Mouse (Mus musculus): Measurements from ENCODE around the gene Gm33543. TPM values are rescaled to one million over a fixed set of nuclear protein-coding genes. Genes with fewer than 3 reads are reported as not detected.

Gene Gm33543
- polyA plus RNA-seq, 1 experiment from 2014 or later = not detected

- no peak overlapping the region for H3K4me2 ChIP-seq (ENCODE audit: low read depth, low read length)
- H3K36me3 ChIP-seq (ENCODE audit: control insufficient read depth, insufficient read depth, low read length) = no peaks in the 10 kb centered on the region
- H3K27me3 ChIP-seq (ENCODE audit: control insufficient read depth, insufficient read depth, low read length) = no peaks in the 10 kb centered on the region
- no peak overlapping the region for H3K9ac ChIP-seq (ENCODE audit: low read length)
- H3K9me3 ChIP-seq (replicated peaks; ENCODE audit: control insufficient read depth, low read length) = no peaks in the 10 kb centered on the region
- no peaks in the 10 kb centered on the region for H3K4me1 ChIP-seq (ENCODE audit: control insufficient read depth, insufficient read depth, low read length)
- H3K4me3 ChIP-seq (replicated peaks; ENCODE audit: low read length) = no peak overlapping the region
- 92% methylated on average over 3 of the region's 3 CpGs for WGBS
- no peak overlapping the region for H3K27ac ChIP-seq (ENCODE audit: low read length)
- no peak for ATAC-seq (ENCODE audit: insufficient read depth, low FRiP score)
Observed at GRCm38 (mm10) chr10:95841241-95841640, 1.5 kb downstream of the Gm33543 start.

- no peak overlapping the region for H3K4me2 ChIP-seq (ENCODE audit: low read depth, low read length)
- no peak overlapping the region for H3K4me3 ChIP-seq (replicated peaks; ENCODE audit: low read length)
- 74% methylated on average over 3 of the region's 3 CpGs for WGBS
- no peak overlapping the region for H3K27ac ChIP-seq (ENCODE audit: low read length)
- H3K4me1 ChIP-seq (ENCODE audit: control insufficient read depth, insufficient read depth, low read length) = no peaks in the 10 kb centered on the region
- no peaks in the 10 kb centered on the region for H3K36me3 ChIP-seq (ENCODE audit: control insufficient read depth, insufficient read depth, low read length)
- no peak for ATAC-seq (ENCODE audit: insufficient read depth, low FRiP score)
- no peaks in the 10 kb centered on the region for H3K9me3 ChIP-seq (replicated peaks; ENCODE audit: control insufficient read depth, low read length)
- H3K9ac ChIP-seq (ENCODE audit: low read length) = no peak overlapping the region
- H3K27me3 ChIP-seq (ENCODE audit: control insufficient read depth, insufficient read depth, low read length) = no peaks in the 10 kb centered on the region
Observed at GRCm38 (mm10) chr10:95839803-95840202, 2.9 kb downstream of the Gm33543 start.

- no peaks in the 10 kb centered on the region for H3K9me3 ChIP-seq (replicated peaks; ENCODE audit: control insufficient read depth, low read length)
- H3K4me1 ChIP-seq (ENCODE audit: control insufficient read depth, insufficient read depth, low read length) = no peaks in the 10 kb centered on the region
- WGBS = 84% methylated on average over 4 of the region's 4 CpGs
- H3K27me3 ChIP-seq (ENCODE audit: control insufficient read depth, insufficient read depth, low read length) = no peaks in the 10 kb centered on the region
- no peak overlapping the region for H3K4me2 ChIP-seq (ENCODE audit: low read depth, low read length)
- no peak overlapping the region for H3K27ac ChIP-seq (ENCODE audit: low read length)
- no peak overlapping the region for H3K9ac ChIP-seq (ENCODE audit: low read length)
- no peak for ATAC-seq (ENCODE audit: insufficient read depth, low FRiP score)
- H3K36me3 ChIP-seq (ENCODE audit: control insufficient read depth, insufficient read depth, low read length) = no peaks in the 10 kb centered on the region
- no peak overlapping the region for H3K4me3 ChIP-seq (replicated peaks; ENCODE audit: low read length)
Observed at GRCm38 (mm10) chr10:95839036-95839435, 3.7 kb downstream of the Gm33543 start.

GRCm38 (mm10) chr10:95836530-95837264 is 6.0 kb downstream of the Gm33543 start:
- no peaks in the 10 kb centered on the region for H3K4me1 ChIP-seq (ENCODE audit: control insufficient read depth, insufficient read depth, low read length)
- no peaks in the 10 kb centered on the region for H3K9me3 ChIP-seq (replicated peaks; ENCODE audit: control insufficient read depth, low read length)
- H3K36me3 ChIP-seq (ENCODE audit: control insufficient read depth, insufficient read depth, low read length) = no peaks in the 10 kb centered on the region
- no peaks in the 10 kb centered on the region for H3K27me3 ChIP-seq (ENCODE audit: control insufficient read depth, insufficient read depth, low read length)
- no peak overlapping the region for H3K4me2 ChIP-seq (ENCODE audit: low read depth, low read length)
- no peak for ATAC-seq (ENCODE audit: insufficient read depth, low FRiP score)
- H3K9ac ChIP-seq (ENCODE audit: low read length) = no peak overlapping the region
- no peak overlapping the region for H3K4me3 ChIP-seq (replicated peaks; ENCODE audit: low read length)
- WGBS = 60% methylated on average over 9 of the region's 9 CpGs
- H3K27ac ChIP-seq (ENCODE audit: low read length) = no peak overlapping the region

- H3K4me1 ChIP-seq (ENCODE audit: control insufficient read depth, insufficient read depth, low read length) = no peaks in the 10 kb centered on the region
- ATAC-seq (ENCODE audit: insufficient read depth, low FRiP score) = no peak
- 75% methylated on average over 5 of the region's 5 CpGs for WGBS
- no peak overlapping the region for H3K9ac ChIP-seq (ENCODE audit: low read length)
- H3K36me3 ChIP-seq (ENCODE audit: control insufficient read depth, insufficient read depth, low read length) = no peaks in the 10 kb centered on the region
- no peak overlapping the region for H3K4me2 ChIP-seq (ENCODE audit: low read depth, low read length)
- H3K9me3 ChIP-seq (replicated peaks; ENCODE audit: control insufficient read depth, low read length) = no peaks in the 10 kb centered on the region
- no peak overlapping the region for H3K4me3 ChIP-seq (replicated peaks; ENCODE audit: low read length)
- H3K27me3 ChIP-seq (ENCODE audit: control insufficient read depth, insufficient read depth, low read length) = no peaks in the 10 kb centered on the region
- H3K27ac ChIP-seq (ENCODE audit: low read length) = no peak overlapping the region
Observed at GRCm38 (mm10) chr10:95830891-95831290, 11.8 kb downstream of the Gm33543 start.

- H3K4me2 ChIP-seq (ENCODE audit: low read depth, low read length) = no peak overlapping the region
- no peaks in the 10 kb centered on the region for H3K27me3 ChIP-seq (ENCODE audit: control insufficient read depth, insufficient read depth, low read length)
- H3K4me1 ChIP-seq (ENCODE audit: control insufficient read depth, insufficient read depth, low read length) = no peaks in the 10 kb centered on the region
- no peak overlapping the region for H3K9ac ChIP-seq (ENCODE audit: low read length)
- H3K9me3 ChIP-seq (replicated peaks; ENCODE audit: control insufficient read depth, low read length) = no peaks in the 10 kb centered on the region
- no peak for ATAC-seq (ENCODE audit: insufficient read depth, low FRiP score)
- H3K4me3 ChIP-seq (replicated peaks; ENCODE audit: low read length) = no peak overlapping the region
- no peaks in the 10 kb centered on the region for H3K36me3 ChIP-seq (ENCODE audit: control insufficient read depth, insufficient read depth, low read length)
- no peak overlapping the region for H3K27ac ChIP-seq (ENCODE audit: low read length)
Observed at GRCm38 (mm10) chr10:95829471-95829870, 13.3 kb downstream of the Gm33543 start.

GRCm38 (mm10) chr10:95828374-95828773 is 14.4 kb downstream of the Gm33543 start:
- no peak overlapping the region for H3K4me2 ChIP-seq (ENCODE audit: low read depth, low read length)
- no peaks in the 10 kb centered on the region for H3K4me1 ChIP-seq (ENCODE audit: control insufficient read depth, insufficient read depth, low read length)
- no peaks in the 10 kb centered on the region for H3K27me3 ChIP-seq (ENCODE audit: control insufficient read depth, insufficient read depth, low read length)
- ATAC-seq (ENCODE audit: insufficient read depth, low FRiP score) = no peak
- 84% methylated on average over 5 of the region's 5 CpGs for WGBS
- H3K9me3 ChIP-seq (replicated peaks; ENCODE audit: control insufficient read depth, low read length) = no peaks in the 10 kb centered on the region
- no peaks in the 10 kb centered on the region for H3K36me3 ChIP-seq (ENCODE audit: control insufficient read depth, insufficient read depth, low read length)
- no peak overlapping the region for H3K9ac ChIP-seq (ENCODE audit: low read length)
- no peak overlapping the region for H3K4me3 ChIP-seq (replicated peaks; ENCODE audit: low read length)
- no peak overlapping the region for H3K27ac ChIP-seq (ENCODE audit: low read length)

- Histone ChIP-seq H3K9me3 (replicated peaks; ENCODE audit: control insufficient read depth, low read length) (no peaks in the 10 kb centered on the region), H3K4me1 (ENCODE audit: control insufficient read depth, insufficient read depth, low read length) (no peaks in the 10 kb centered on the region), H3K27ac (ENCODE audit: low read length) (no peak overlapping the region), H3K36me3 (ENCODE audit: control insufficient read depth, insufficient read depth, low read length) (no peaks in the 10 kb centered on the region), H3K4me2 (ENCODE audit: low read depth, low read length) (no peak overlapping the region), H3K4me3 (replicated peaks; ENCODE audit: low read length) (no peak overlapping the region), H3K9ac (ENCODE audit: low read length) (no peak overlapping the region), H3K27me3 (ENCODE audit: control insufficient read depth, insufficient read depth, low read length) (no peaks in the 10 kb centered on the region)
- 38% methylated on average over 3 of the region's 3 CpGs for WGBS
- ATAC-seq (ENCODE audit: insufficient read depth, low FRiP score) = no peak
Observed at GRCm38 (mm10) chr10:95825651-95826050, 17.1 kb downstream of the Gm33543 start.

GRCm38 (mm10) chr10:95818506-95818905 is 24.2 kb downstream of the Gm33543 start:
- no peak overlapping the region for H3K9ac ChIP-seq (ENCODE audit: low read length)
- no peak overlapping the region for H3K4me2 ChIP-seq (ENCODE audit: low read depth, low read length)
- no peak overlapping the region for H3K27ac ChIP-seq (ENCODE audit: low read length)
- no peak for ATAC-seq (ENCODE audit: insufficient read depth, low FRiP score)
- no peaks in the 10 kb centered on the region for H3K4me1 ChIP-seq (ENCODE audit: control insufficient read depth, insufficient read depth, low read length)
- H3K9me3 ChIP-seq (replicated peaks; ENCODE audit: control insufficient read depth, low read length) = no peaks in the 10 kb centered on the region
- H3K36me3 ChIP-seq (ENCODE audit: control insufficient read depth, insufficient read depth, low read length) = no peaks in the 10 kb centered on the region
- H3K4me3 ChIP-seq (replicated peaks; ENCODE audit: low read length) = no peak overlapping the region
- WGBS = 88% methylated on average over 2 of the region's 2 CpGs
- no peaks in the 10 kb centered on the region for H3K27me3 ChIP-seq (ENCODE audit: control insufficient read depth, insufficient read depth, low read length)

Data from stomach, embryonic 16.5 days (tissue).